Mouse (Mus musculus) bone marrow macrophage, adult 2 months (primary cell): ENCODE results near the gene Atl1. TPM values are rescaled to one million over a fixed set of nuclear protein-coding genes. Genes with fewer than 3 reads are reported as not detected.

ENCODE experiments used
- H3K27ac ChIP-seq: 2 replicates; pipeline ENCODE4 v1.5.1; 2012; ENCODE audit warnings: low read depth, low read length; ENCODE audit not compliant: insufficient read depth
- H3K4me1 ChIP-seq: 2 replicates; pipeline ENCODE4 v1.6.1; 2012; ENCODE audit warnings: low read length; ENCODE audit not compliant: control insufficient read depth, insufficient read depth
- H3K4me3 ChIP-seq: 2 replicates; pipeline ENCODE4 v1.5.1; 2012; ENCODE audit warnings: mild to moderate bottlenecking, low read length, moderate library complexity; ENCODE audit not compliant: insufficient read depth
- CTCF ChIP-seq: IDR thresholded peaks from 2 replicates; pipeline ENCODE4 v1.5.1; 2012; ENCODE audit warnings: low read depth, mild to moderate bottlenecking, low read length, moderate library complexity
- POLR2A ChIP-seq: IDR thresholded peaks from 2 replicates; pipeline ENCODE4 v1.6.1; 2012; ENCODE audit warnings: mild to moderate bottlenecking, low read depth, low read length, borderline replicate concordance
- polyA plus RNA-seq: library from polyadenylated mRNA; stranded (reverse); fragments of >200 nt; gene quantifications from 2 replicates; pipeline ENCODE4 v1.2.4, GENCODE M21; 2012; ENCODE audit not compliant: missing spikeins, insufficient read depth, insufficient read length

Gene Atl1
- polyA plus RNA-seq, 1 experiment: 0.84 TPM

- no peak for TF ChIP-seq POLR2A
- no peak for TF ChIP-seq CTCF
- Histone ChIP-seq H3K27ac (no peak overlapping the region), H3K4me3 (no peak overlapping the region), H3K4me1 (no peaks in the 10 kb centered on the region)
Measured at GRCm38 (mm10) chr12:69995382-69995781, 103.0 kb downstream of the Atl1 start.

GRCm38 (mm10) chr12:69998186-69998983 lies 106.0 kb downstream of the Atl1 start:
- Histone ChIP-seq H3K4me3 (no peak overlapping the region), H3K27ac (no peak overlapping the region), H3K4me1 (no peaks in the 10 kb centered on the region)
- TF ChIP-seq CTCF (no peak), POLR2A (no peak)

GRCm38 (mm10) chr12:70005103-70005502 lies 112.7 kb downstream of the Atl1 start:
- Histone ChIP-seq H3K4me1 (peaks cover 5% of the 10 kb centered on the region), H3K4me3 (no peak overlapping the region), H3K27ac (no peak overlapping the region)
- no peak for TF ChIP-seq POLR2A
- no peak for TF ChIP-seq CTCF

- Histone ChIP-seq H3K4me1 (peaks cover 15% of the 10 kb centered on the region), H3K27ac (peak overlapping the region; percentile 21; the same call in 1 of the 2 replicates), H3K4me3 (no peak overlapping the region)
- no peak for TF ChIP-seq POLR2A
- no peak for TF ChIP-seq CTCF
Measured at GRCm38 (mm10) chr12:70010356-70010755, 117.9 kb downstream of the Atl1 start.

- no peak overlapping the region for H3K4me3 ChIP-seq
- no peak overlapping the region for H3K27ac ChIP-seq
- TF ChIP-seq CTCF (no peak), POLR2A (no peak)
- H3K4me1 ChIP-seq: peaks cover 15% of the 10 kb centered on the region
Measured at GRCm38 (mm10) chr12:70011681-70012080, 119.3 kb downstream of the Atl1 start.

- H3K4me1 ChIP-seq: peaks cover 5% of the 10 kb centered on the region; the same call in 1 of the 2 replicates
- no peak overlapping the region for H3K27ac ChIP-seq
- H3K4me3 ChIP-seq: no peak overlapping the region
- TF ChIP-seq CTCF: no peak
- no peak for TF ChIP-seq POLR2A
Measured at GRCm38 (mm10) chr12:70015936-70016335, 123.5 kb downstream of the Atl1 start.

Other genes with a start within 250 kb of the Atl1 start
- gene Sos2, start 210.8 kb upstream of the Atl1 start, polyA plus RNA-seq: 35.3 and 35.8 TPM in 2 replicates
- gene L2hgdh, start 167.7 kb upstream of the Atl1 start, polyA plus RNA-seq: 3.5 and 4.0 TPM in 2 replicates
- gene Atp5s, start 167.7 kb upstream of the Atl1 start, polyA plus RNA-seq: 9.8 and 13.8 TPM in 2 replicates
- gene Cdkl1, start 101.3 kb upstream of the Atl1 start, polyA plus RNA-seq: not detected in 2 replicates
- gene Map4k5, start 586 bp downstream of the Atl1 start, polyA plus RNA-seq: 8.2 and 8.7 TPM in 2 replicates
- gene Sav1, start 94.4 kb downstream of the Atl1 start, polyA plus RNA-seq: 69.9 and 70.7 TPM in 2 replicates
- gene Nin, start 221.1 kb downstream of the Atl1 start, polyA plus RNA-seq: 25.7 and 29.6 TPM in 2 replicates